Mouse (Mus musculus) mouse embryonic stem cell (cell line): ENCODE data around the gene Vrk2.

Experiments used
- in situ Hi-C, 2 experiments: fragments of 300-500 bp; cut with MboI; formaldehyde crosslinking; loops; 1 replicate in 1 of 2; 3 replicates in 1 of 2; pipeline ENCODE4 v1.14.3; 2019 to 2020; ENCODE audit warnings: low sequenced_read_pairs in 2 of 2, low pct_unique_long_range_greater_than_20kb in 1 of 2, mixed read lengths in 1 of 2; ENCODE audit not compliant: unreplicated experiment in 1 of 2

The Vrk2 gene

GRCm38 (mm10) chr11:26586367-26587183 lies 7.2 kb downstream of the Vrk2 start:
- in situ Hi-C loops = no loop called here

DNA sequence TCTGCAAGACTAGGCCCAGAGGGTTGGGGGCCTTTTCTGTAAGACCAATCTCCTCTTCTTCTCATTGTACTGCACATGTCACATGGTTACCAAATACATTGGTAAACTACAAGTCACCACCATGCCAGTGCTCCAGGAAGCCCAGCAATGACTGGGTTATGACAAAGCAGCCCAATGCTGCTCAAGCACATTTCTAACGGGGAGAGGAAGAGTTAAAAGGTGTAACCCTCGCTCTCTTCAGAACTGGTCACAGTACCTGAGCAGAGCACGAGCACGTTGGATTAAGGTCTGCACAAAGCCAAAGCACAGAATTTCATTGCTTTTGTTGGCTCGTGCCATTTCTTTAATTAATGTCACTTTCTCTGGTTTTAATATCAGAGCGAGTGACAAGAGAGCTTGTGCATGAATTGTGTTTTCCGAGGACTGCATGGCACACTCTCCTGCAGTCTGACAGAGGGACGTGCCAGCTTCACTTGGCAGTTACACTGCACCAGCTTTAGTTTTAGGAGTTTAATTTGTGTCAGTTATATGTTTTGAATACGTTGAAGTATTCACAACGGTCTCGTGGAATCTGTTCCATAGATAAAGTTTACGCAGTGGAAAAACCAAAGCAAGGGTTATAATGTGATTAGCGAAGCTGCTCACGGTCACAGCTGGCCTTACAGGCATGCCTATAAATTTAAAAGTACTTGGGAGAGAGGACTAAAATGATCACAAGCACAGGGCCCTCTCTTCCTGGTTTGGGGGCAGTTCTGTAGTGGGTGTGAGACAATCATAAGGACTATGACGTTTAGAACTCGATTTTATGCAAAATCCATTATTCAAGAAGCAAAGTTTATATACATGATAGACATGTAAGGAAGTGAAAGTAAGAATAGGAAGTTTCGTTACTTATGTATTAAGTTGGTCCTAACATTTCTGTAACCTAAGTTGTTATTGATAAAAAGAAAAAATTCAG lies 8.1 kb downstream of the Vrk2 start:
- in situ Hi-C loops = no loop called here

GRCm38 (mm10) chr11:26551551-26551950 lies 42.2 kb downstream of the Vrk2 start:
- in situ Hi-C loops = no loop called here

- in situ Hi-C loops = no loop called here
These were observed 56.0 kb downstream of the Vrk2 start for GRCm38 (mm10) chr11:26537816-26538215.

DNA sequence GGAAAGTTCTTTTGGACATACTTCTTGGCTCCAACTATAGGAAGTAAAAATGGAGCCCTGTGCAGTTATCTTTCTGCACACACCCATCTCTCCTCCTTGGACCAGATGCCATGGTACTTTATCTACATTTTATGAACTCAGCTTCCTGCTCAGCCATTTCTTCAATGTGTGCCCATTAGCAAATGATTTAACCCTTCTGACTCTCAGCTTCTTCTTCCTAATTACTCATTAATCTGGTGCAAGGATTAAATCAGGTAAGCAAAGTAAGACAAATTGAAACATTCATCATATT lies 60.0 kb downstream of the Vrk2 start:
- in situ Hi-C loops = no loop called here

- in situ Hi-C loops = no loop called here
These were observed 60.6 kb downstream of the Vrk2 start for GRCm38 (mm10) chr11:26532994-26533827.

DNA sequence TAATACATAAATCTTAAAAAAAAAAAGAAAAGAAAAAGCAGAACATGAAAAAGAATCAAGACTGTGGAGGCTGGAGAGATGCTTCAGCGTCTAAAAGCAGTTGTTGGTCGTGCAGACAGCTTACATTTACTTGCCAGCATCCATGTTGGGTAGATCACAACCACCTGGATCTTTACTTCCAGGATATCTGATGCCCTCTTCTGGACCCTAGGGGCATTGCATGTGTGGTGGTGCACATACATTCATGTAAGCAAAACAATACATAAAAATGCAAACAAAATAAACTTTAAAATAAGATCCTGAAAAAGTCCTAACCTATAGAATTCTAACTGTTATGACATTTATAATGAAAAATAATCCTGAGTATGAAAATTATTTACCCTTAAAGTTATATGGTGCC lies 66.9 kb downstream of the Vrk2 start:
- in situ Hi-C loops = no loop called here

DNA sequence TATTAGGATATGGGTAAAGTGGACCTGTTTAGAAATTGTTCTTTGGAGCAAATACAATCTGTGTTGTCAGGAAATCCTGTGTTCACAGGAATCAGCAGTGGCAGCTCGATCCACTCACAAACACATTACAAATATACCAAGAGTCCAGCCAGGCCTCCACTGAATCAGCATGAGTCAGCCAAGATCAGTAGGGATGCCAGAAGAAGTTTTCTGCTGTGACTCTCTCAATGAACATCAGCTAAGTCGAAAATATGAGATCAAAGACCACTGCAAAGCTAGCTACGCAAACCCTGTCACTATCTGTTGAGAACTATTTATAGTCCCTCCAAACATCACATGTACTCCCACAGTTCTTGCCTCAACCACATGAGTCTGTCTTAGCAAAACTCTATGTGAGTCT lies 74.8 kb downstream of the Vrk2 start:
- in situ Hi-C loops = no loop called here

DNA sequence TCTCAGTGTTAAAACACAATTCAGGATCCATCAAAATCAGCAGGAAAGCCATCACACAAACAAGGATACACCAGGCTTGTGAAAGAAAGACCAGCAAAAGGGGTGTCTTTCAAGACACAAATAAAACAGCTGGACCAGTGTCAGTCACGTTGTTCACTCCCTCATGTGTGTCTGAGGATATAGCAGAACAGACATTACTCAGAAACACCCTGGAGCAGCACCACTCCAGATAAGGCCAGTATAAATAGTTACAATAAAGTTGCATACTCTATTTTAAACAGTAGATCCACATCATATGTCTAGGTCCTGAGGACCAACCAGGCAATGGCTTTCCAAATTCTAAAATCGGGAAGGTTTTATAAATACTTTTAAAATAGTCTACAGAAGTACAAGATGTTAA lies 77.7 kb downstream of the Vrk2 start:
- in situ Hi-C loops = no loop called here

DNA sequence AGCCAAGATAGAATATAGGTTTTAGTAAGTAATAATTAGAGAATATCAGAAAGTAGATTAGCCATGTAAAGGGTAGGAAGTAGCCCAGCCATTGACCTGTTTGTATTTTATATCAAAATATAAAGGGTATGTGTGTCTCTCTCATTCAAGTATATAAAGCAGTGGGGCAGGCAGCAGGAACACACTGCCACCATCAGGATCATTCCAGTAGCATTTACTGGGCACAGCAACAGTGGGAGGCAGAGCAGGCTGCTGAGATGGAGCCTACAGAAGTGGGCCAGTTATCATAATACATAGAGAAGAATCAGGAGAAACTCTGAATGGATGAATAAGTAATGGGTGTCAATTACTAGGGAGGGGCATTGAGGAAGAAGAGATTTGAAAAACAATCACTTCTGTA lies 80.1 kb downstream of the Vrk2 start:
- in situ Hi-C loops = no loop called here

DNA sequence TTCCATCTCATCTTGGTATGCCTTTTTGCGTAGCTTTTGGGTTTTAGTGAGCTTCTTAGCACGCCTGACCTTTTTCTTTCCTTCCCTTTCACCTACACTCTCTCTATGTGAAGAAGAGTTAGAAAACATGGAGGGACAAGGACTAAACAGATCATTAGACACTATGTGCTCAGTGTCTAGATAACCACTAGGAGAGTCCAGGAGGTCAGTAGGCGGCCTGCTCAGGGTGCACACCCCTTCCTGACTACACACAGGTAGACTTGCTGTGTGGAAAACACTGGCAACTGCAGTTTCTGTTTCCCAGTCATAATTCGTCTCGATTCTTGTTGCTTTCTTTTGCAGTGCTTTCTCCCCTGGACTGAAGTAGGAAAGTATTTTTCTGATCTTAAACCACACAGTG lies 97.8 kb downstream of the Vrk2 start:
- in situ Hi-C loops = no loop called here

GRCm38 (mm10) chr11:26489761-26490466 lies 103.9 kb downstream of the Vrk2 start:
- in situ Hi-C loops = no loop called here

DNA sequence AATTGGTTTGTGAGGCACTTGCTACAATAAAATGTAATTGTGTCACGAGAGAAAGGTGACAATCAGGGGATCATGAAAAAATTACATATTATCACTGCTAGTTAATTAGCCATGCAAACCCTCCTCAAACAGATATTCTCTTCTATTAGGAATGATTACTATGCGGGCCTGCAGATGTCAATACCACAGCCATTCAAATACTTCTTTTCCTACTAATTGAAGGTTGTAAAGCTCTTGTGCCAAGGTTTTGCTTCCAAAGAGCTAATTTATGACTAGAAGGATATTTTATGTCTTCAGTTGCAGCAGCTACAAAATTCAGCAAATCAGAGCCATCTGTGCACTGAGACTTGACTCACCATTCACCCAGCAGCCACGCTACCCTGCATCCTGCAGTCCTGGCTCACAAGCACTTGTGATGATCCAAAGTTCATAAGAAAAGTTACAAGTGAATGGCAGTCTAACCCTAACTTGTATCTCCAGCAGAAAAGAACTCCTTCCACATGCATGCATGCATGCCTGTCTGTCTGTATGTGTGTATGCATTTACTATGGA lies 112.0 kb downstream of the Vrk2 start:
- in situ Hi-C loops = no loop called here

- in situ Hi-C loops = no loop called here
These were observed 116.6 kb downstream of the Vrk2 start for GRCm38 (mm10) chr11:26477037-26477739.

GRCm38 (mm10) chr11:26454081-26454480 lies 139.7 kb downstream of the Vrk2 start:
- in situ Hi-C loops = no loop called here

DNA sequence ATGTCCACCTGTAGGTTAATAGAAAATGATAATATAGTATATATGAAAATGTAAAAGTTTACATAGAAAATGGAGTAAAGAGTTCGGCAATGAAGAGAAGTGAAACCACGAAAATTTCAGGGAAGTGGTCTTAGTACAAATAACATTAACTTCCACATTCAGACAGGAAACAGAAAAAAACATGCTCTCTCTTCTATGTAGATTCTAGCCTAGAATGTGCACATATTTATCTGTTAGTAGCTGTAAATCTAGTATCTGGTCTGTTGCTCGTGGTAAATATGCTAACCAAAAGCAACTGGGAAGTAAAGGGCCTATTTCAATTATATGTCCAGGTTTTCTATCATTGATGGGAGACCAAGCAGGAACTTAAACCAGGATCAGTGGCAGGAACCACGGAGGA lies 141.1 kb downstream of the Vrk2 start:
- in situ Hi-C loops = no loop called here

DNA sequence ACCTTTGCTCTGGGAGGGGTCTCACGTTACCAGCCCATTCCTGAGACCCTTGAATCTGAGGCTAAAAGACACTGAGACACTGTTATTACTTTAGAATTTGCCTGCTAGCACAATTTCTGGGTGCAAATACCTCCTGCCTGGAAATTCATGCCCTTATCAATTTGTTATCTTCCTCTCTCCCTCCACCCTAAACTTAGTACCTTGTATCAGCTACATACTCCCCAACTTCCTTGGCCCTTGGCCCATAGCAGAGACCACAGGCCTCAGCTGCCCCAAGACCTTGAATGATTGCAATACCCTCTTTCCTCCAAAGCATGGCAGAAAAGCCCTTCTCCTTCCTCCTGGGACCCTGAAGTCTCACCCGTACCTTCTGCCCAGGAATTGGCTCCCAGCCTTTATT lies 142.6 kb downstream of the Vrk2 start:
- in situ Hi-C loops = no loop called here

GRCm38 (mm10) chr11:26450636-26451035 lies 143.2 kb downstream of the Vrk2 start:
- in situ Hi-C loops = no loop called here
